Mouse (Mus musculus): ENCODE results near the gene Mmp15.

The Mmp15 gene

DNA sequence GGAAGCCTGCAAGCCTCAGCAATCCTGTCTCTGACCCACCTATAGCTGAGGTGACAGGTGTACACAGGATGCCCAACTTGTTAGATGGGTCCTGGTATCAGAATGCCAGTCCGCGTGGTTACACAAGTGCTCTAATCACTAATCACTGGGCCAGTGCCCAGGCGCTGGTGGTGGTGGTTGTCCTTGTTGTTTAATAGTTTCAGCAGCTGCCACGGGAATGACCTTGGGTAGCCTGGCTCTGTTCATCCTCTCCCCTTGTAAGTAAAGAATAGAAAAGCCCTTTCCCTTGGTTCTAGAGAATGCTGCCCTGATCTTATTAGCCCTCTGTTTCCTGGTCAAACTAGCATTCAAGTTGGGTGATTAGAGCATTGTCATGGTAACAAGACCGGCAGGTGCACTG, 10.3 kb upstream of the Mmp15 start:
- peak; percentile 34 to 36 for DNase-seq (ENCODE audit: low spot score in 2 of 2)

DNA sequence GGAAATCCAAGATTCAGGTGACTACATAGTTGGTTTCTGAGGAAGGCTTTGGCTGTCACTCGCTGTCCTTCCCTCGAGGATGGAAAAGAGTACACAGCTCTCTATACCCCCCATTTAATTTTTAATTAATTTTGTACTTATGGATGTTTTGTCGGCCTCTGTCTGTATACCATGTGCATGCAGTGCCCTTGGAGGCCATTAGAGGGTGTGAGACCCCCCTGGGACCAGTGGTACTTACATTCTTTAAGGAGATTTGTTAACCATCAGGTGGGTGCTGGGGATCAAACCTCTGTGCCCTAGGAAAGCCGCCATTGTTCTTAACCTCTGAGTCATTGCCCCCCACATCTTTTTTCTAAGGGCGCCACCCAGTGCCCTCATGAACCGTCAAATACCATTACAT, 7.4 kb upstream of the Mmp15 start:
- DNase-seq (ENCODE audit: low spot score in 2 of 2) = no peak

DNA sequence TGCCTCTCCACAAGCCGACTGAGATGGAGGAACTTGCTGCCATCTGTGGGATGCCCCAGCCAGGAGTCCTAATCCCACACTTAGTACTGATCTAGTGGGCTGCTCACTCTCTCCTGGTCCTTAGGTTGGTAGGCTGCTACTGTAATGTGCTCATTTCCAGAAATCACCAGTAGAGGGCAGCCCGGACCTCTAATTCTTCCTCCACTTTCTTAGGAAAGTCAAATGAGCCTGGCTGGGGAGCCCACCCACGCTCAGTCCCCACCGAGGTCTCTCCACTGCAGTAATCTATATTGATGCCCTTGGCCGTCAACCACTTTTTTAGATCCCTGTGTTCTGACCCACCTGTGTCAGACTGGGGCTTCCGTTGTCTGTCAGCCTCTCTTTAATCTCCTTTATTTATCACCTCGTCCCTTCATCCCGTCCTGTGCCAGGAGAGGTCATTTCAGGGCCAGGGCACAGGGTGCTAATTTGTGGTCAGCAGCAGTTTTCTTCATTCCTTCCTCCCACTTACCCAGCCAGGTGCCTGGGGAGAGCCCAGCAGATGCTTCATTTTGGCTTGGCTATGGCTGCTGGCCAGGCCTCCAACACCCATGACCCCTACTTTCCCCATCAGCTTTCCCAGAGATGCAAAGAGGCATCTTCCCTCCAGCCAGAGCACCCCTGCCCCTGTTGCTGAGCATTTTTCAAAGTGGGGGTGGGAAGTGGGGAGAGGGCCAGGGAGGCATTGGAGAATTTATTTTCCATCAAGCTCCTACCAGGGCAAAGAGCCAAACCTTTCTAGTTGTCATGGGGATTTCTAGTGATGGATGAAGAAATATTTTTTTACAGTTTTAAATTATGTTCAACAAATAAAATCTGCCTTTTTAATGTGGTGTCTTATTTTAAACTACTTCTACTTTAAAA, 5.2 kb upstream of the Mmp15 start:
- peak; percentile 47 to 60 for DNase-seq (ENCODE audit: low spot score in 2 of 2)

DNA sequence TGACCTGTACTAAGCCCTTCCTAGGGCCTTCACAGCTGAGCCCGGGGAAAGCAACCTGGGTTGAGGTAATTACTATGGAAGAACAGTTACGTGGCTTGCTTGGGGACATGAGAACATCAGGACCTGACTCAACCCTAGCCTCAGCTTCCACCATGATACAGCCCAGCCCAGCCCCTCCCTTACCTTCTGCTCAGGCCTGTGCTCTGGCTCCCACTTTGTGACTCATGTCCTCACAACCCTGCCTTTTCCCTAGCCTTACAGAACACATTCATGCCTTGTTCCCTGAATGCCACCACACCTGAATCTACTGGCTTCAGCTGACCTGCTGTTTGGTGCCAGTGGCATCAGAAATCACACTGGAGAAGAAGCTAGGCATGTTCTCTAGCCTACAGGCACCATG, 3.7 kb upstream of the Mmp15 start:
- no peak for DNase-seq (ENCODE audit: low spot score in 2 of 2)

DNA sequence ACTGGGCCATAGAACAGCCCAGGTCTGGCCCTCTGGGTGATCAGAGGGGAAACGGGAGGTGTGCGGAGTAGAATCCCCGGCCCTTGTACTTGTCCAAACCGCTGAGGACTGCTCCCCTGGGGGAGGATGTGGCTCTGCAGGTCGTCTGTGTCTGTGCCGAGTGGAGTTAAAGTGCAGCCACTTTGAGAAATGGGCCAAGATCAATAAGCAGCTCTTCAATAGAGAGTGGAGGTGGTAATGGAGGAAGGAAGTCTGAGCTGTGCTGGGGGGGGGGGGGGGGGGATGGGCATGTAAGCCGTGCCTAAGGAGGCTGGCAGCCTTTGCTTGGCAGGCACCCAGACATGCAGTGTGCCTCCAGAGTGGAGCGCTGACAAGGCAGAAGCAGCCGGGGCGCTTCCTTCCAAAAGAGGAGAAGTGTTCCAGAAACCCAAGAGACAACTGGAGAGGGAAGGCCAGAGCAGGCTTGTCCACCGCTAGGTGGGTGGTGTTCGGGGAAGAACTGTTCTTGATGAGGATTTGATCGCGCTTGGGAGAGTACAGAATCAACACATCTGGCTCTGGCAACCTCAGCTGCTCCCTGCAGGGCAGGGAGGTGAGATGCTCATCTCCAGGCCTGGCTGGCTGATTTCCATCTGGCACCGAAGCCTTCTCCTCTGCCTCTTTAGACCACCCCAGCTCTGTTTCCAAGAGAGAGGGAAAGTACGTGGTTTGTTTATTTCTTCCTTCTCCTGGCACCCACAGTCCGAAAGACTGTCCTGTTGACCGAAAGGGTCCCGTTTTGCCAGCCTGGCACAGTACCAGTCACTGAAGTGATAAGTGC, 3.0 kb upstream of the Mmp15 start:
- peak in 1 of 2 experiments; percentile 69 for DNase-seq (ENCODE audit: low spot score in 2 of 2)

DNA sequence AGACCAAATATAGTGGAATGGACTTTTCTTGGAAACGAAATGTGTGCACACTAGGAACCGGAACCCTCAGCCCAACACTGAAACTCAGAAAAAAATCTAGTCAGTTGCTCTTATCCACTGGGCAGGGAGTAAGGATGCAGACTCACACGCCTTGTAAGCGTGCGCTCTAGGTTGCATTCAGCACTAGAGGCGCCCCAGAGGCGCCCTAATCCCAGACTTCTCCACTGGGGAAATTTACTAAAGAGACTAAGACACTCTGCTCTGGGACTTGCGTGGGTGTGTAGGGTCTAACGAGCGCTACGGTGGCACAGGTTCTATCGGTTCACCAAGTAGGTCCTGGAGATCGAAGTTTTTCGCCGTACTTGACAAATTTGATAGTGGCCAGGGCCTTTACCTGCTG, 607 bp upstream of the Mmp15 start:
- DNase-seq (ENCODE audit: low spot score in 2 of 2) = no peak

DNA sequence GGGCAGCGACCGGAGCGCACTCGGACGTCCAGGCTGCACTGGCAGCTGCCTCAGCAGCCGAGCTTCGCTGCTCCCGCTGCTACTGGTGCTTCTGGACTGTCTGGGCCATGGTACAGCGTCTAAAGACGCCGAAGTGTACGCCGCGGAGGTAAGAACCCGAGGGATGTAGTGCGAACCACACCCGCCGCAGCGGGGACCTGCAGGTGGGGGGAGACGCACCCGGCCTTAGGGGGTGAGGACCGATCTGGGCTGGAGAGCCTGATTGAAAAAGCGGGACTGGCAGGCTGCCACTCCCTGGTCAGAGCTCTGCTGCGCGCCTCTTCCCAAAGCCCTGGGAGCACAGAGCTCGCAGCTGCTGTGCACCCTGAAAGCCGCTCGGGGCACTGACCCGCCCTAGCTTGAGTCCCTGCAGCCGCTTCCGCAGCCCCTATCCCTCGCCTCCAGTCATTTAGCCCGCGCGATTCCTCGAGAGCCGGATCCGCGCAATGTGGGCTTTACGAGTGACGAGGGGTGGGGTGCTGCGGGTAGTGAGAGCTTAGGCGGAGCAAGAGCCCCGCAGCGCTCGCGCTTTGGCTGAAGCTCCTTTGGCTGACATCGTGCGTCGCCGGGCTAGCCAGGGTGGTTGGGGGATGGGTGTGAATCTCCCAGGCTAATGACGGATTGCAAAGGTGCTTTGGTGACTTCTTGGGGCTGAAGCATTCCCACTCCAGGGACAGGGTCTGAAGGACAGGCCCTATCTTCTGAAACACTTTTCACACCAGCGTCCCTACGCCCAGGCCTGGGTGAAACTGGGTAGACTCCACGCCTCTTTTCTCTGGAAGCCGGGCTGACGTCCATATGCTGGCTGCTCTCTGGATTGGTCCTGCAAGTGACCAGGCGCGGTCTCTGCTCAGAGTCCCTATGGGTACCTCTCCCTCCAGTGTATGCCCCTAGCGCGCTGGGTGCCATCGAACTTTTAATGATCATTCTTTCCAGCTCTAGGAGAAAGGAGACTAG, 1.1 kb downstream of the Mmp15 start:
- peak; percentile 46 to 48 for DNase-seq (ENCODE audit: low spot score in 2 of 2)

DNA sequence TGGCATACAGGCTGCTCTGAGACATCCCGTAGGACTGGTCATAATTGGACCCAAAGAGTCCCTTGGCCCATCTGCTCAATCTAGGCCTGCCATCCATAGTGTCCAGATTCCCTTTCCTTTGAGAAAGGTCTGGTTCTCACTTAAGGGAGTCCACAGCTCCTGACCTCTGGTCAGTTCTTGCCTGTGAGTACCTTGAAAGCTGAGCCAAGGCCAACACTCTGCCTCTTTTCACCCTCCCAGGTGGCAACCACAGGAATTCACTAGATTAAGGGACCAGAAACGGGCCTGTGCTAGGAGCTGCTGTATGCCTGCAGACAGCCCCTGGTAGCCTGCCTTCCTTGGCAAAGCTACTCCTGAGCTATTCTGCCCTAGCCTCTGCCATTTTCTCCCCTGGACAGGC, 2.5 kb downstream of the Mmp15 start:
- DNase-seq (ENCODE audit: low spot score in 2 of 2) = no peak

DNA sequence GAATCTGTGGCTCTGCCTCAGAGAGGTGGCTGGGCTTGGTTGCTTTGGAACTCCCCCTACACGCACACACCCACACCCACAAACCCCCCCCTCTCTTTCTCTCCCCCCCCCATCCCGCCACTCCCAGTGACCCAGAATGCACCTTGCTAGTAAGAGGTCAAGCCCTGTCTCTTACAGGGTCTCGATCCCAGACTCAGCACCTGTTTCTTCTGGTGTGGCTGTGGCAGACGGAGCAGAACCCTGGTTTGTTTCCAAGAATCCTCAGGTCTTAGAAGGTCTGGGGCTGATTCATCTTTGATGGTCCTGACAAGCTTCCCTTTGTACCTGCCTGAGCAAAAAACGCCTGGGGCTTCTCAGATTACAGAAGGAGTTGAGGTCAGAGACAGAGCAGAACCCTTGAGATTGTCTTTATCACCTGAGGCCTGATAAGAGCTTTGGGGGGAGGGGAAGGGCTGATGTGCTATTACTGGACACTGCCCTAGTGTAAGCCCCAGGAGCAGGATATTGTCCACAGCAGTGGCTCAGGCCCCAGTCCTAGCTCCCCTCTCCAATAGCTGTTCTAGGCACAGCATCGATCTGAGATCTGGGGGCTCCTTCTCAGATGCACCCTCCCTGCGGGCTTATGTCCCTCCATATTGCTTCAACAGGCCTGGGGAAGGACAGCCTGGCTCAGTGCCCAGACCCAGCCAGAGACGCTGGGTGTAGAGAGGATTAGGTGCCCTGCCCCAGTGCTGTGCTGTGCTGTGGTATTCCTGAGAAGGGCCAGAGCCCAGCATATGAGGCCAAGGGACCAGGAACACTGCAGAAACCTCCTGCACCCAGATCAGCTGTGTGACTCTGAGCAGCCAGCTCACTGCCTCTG, 6.7 kb downstream of the Mmp15 start:
- peak in 1 of 2 experiments; percentile 43 for DNase-seq (ENCODE audit: low spot score in 2 of 2)

DNA sequence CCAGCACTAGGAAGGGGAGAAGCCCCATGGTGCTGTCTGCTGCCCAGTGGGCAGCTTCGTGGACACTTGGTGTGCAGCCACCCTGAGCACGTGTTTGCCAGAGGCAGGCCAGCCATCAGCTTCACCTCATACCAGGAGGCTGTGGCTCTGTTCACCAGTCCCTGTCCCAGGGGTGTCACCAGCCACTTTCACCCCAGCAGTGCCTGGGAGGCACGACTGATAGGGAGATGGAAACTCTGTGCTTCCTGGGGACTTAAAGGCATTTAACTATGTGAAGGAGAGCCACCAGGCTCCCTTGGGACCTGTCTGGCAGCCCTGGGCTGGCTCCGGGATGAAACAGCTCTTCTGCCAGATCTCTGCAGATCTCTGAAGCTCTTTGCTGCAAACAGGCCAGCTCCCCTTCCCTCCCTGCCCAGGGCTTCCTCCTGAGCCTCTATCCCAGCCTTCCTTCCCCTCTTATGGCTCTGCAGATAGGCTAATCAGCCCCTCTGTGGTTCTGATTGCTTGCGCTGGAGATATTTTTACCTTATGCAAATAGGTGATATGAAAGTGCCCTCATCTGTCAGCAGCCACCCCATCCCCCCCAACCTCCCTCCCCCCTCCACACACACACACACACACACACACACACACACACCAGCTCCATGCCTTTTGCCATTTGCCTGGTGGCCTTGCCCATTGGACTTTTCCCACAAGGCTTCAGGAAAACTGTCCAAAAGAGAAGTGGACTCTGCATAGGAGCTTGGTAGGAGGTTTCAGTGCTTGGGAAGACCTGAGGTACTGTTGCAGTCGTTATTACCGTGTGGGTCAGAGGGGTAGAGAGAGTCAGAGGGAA, 8.3 kb downstream of the Mmp15 start:
- no peak for DNase-seq (ENCODE audit: low spot score in 2 of 2)

DNA sequence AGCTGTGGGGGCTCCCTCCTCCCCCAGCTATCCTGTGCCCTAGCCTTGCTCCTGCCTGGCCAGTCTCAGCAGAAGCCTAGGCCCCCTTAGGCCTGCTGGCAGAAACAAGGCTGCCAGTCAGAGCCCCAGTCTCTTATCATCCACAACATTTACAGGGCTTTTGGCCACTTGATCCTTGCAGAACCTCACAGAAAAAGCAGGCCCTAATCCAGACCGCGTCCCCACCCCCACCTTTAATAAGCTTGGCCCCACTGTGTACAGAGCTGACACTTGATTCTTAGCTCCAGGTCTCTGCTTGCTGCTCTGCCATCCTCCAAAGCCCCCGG, 8.9 kb downstream of the Mmp15 start:
- no peak for DNase-seq (ENCODE audit: low spot score in 2 of 2)

DNA sequence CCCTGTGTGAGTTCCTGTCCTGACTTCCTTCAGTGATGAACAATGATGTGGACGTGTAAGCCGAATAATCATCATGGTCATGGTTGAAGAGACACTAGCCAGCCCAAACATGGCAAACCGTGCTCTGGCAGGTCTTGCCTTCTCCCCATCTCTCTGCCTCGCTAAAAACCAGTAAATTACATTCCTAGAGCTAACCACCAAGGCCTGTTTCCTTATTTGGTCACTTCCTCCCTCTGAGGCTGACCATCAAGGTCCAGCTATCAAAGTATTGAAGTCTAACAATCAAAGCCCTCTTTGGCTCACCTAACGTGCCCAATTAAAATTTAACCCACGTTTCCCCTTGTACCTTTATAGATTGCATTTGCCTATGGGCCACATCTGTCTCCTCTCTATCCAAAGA, 10.2 kb downstream of the Mmp15 start:
- no peak for DNase-seq (ENCODE audit: low spot score in 2 of 2)

DNA sequence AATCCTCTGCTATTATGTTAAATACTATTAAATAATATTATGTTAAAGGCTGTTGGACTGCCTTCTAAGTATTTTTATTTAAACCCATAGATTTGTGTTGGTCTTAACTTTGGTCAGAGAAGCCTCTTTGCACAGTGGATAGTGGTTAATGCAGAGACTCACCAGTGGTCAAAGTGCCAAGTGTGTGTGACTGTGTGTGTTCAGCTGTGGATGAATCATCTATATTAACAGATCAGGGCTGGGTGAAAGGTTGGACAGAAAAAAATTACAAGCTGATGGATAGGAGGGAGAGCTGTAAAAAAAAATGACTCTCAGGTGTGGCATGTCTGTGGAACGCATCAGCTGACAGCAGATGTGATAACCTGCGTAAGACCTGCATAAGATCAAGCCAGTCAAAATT, 11.8 kb downstream of the Mmp15 start:
- DNase-seq (ENCODE audit: low spot score in 2 of 2) = no peak

DNA sequence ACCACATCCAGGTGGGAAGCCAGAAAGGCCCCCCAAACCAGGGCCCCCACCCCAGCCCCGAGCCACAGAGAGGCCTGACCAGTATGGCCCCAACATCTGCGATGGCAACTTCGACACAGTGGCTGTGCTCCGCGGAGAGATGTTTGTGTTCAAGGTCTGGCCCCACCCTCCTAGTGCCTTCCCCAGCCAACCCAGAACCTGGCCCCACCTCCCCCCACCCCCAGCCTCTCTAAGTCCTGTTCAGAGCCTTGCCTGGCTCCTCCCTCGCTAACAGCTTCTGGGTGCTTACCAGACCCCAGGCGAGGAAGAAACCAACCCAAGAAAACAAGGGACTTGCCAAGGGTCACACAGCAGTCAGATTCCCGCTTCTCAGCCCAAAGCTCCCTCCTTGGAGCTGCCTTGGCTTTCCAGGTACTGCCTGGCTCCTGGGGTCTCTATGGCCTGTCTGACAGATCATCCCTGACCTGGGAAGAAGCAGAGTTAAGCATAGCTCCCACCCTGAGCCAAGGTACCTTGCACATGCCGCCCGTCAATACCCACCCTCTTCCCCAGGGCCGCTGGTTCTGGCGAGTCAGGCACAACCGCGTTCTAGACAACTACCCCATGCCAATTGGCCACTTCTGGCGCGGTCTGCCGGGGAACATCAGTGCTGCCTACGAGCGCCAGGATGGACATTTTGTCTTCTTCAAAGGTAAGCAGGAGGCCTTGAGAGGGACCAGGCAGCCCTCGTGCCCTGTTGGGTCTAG, 17.7 kb downstream of the Mmp15 start:
- DNase-seq (ENCODE audit: low spot score in 2 of 2) = no peak

DNA sequence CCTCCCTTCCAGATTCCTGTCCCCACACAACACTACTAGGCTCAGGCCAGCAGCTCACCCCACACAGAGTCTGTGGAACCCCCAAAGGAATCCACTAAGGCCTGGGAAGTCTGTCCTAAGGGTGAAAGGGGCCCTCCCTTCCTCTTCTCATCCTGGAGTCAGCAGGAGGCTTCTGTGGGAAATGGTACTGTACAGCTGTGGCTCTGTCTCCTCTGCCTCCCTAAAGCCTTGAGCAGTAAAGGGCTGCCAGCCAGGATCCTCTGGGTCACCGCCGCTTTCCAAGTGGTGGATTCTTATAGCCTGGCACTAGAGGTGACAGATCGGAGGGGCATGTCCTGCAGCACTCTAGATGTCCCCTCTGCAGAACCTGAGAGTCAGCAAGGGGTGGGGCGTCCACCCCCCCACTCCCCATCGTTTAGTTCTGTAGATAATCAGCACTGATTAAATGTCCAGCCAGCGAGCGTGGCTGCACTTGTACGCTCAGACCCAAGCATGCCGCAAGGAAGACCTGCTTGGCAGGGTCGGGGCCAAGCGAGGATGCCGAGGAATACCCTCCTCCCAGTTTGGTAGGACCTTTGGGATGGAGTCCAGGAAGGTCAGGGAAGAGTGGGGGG, 21.4 kb downstream of the Mmp15 start:
- DNase-seq (ENCODE audit: low spot score in 2 of 2) = peak; percentile 49 to 55

DNA sequence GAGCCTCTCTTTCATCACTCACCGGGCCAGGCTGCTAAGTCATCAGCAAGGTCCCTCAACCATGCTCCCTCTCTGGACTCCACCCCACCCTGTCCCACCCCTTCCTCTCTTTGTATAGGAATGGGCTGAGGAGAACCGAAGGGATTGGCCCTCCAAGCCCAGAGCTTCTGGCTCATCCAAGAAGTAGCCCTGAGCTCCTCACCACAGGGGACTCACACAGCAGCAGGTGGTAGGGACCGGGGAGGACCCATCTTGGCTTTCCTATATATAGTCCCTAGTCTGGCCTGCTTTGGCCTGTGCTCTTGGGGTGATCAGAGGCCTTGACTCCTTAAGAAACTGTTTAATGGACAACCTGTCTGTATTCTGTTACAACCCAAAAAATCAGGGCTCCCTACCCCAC, 22.4 kb downstream of the Mmp15 start:
- no peak for DNase-seq (ENCODE audit: low spot score in 2 of 2)

DNA sequence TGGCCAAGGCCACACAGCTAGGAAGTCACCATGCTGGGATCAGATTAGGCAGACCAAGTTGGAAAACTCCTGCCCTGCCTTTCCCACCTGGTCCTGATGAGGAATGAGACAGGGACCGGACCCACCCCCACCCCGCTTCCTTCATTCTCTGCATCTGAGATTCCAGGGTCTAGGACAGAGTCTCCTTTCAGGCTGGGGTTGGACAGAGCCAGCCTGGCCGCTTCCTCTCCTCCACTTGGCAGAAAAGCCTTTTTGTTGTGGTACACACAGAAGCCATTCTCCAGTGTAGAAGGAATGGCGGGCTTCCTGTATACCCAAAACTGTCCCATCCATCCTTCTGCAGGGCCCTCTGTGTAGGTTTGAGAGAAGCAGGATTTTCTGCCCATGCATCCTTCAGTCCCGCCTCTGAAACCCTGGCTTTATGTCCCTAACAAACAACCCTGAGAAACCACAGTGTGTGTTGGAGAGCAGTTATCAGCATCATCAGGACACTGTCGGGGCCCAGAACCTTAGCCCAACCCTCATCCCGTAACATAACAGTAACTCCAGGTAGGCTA, 23.4 kb downstream of the Mmp15 start:
- DNase-seq (ENCODE audit: low spot score in 2 of 2) = no peak

DNA sequence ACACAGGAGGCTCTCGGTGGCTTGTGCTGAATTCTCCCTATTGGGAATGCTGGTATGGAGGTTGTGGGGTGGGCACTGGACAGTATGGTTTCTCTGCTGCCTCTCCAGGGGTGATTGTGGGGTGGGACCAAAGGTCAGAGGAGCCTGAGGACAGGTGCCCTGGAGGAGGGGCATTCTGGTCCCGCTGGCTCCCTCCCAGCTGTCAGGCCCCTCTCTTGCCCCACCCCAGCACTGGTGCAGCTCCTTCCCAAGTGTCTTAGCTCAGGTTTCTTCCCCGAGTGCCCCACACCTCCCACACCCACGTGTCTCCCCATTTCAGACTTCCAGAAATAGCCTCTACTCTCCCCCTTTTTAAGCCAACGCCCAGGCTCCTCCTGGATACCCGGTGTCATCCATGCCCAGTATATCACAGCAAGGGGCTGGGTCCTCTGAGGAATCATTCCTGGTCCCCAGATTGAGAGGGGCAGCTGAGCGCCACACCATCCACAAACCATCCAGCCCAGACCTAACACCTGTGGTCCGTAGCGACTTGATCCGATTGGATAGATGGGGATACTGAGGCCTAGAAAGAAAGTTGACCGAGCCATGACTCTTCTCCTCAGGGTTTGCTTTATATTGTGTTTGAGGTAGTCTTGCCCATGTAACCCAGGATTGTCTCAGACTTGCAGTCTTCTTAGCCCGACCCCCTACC, 24.4 kb downstream of the Mmp15 start:
- DNase-seq (ENCODE audit: low spot score in 2 of 2) = no peak

All from urinary bladder, postnatal 36 days (tissue).